Mouse (Mus musculus): Measurements from ENCODE around the gene Golga2. TPM values are rescaled to one million over a fixed set of nuclear protein-coding genes. Genes with fewer than 3 reads are reported as not detected.

The Golga2 gene
- polyA plus RNA-seq, 1 experiment: 36.0 TPM

DNA sequence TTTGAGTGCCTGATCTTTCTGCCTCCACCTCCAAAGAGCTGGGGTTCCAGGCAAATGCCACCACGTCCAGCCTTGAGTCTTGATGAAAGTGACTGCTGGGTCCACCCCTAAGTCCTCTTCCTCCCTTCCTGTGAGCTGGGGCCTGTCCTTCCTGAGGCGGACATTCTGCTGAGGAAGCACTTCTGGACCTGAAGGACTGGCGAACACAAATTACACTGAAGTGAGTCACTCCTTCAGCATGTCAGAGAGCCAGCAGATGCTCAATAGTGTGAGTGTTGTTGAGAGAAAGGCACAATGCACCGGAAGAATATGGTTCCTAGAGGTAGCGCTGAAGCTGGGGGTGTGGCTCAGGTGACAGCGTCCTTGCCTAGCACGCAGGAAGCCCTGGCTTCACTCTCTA lies 38.2 kb downstream of the Golga2 start:
- Histone ChIP-seq H3K36me3 (ENCODE audit: control insufficient read depth, insufficient read depth, low read length) (no peaks in the 10 kb centered on the region), H3K4me3 (ENCODE audit: control insufficient read depth, low read depth, low read length) (no peak overlapping the region), H3K27ac (ENCODE audit: control insufficient read depth, insufficient read depth, low read depth, low read length) (no peak overlapping the region), H3K27me3 (ENCODE audit: control insufficient read depth, insufficient read depth, low read length) (no peaks in the 10 kb centered on the region), H3K4me1 (ENCODE audit: control insufficient read depth, insufficient read depth, low read length) (no peaks in the 10 kb centered on the region)
- TF ChIP-seq CTCF (IDR thresholded peaks at IDR 0.05; ENCODE audit: control insufficient read depth, insufficient read depth, insufficient replicate concordance, low read depth, low read length): no peak
- TF ChIP-seq POLR2A (IDR thresholded peaks at IDR 0.05; ENCODE audit: control insufficient read depth, low read depth, low read length): no peak

DNA sequence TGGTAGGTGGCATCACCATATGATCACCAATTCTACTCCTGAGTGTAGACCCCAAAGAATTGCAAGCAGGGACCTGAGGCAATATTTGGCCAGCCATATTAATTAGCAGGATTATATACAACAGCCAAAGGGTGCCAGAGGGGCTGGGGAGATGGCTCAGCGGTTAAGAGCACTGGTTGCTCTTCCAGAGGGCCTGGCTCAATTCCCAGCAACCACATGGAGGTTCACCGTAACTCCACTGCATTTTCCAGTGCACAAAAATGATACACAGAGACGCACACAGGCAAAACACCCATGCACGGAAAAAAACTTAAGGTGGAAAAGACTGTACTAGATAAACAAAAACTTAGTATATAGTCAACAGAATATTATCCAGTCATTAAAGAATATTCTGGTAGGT lies 40.0 kb downstream of the Golga2 start:
- Histone ChIP-seq H3K27ac (ENCODE audit: control insufficient read depth, insufficient read depth, low read depth, low read length) (no peak overlapping the region), H3K4me1 (ENCODE audit: control insufficient read depth, insufficient read depth, low read length) (no peaks in the 10 kb centered on the region), H3K4me3 (ENCODE audit: control insufficient read depth, low read depth, low read length) (no peak overlapping the region), H3K27me3 (ENCODE audit: control insufficient read depth, insufficient read depth, low read length) (no peaks in the 10 kb centered on the region), H3K36me3 (ENCODE audit: control insufficient read depth, insufficient read depth, low read length) (no peaks in the 10 kb centered on the region)
- TF ChIP-seq CTCF (IDR thresholded peaks at IDR 0.05; ENCODE audit: control insufficient read depth, insufficient read depth, insufficient replicate concordance, low read depth, low read length): no peak
- no peak for TF ChIP-seq POLR2A (IDR thresholded peaks at IDR 0.05; ENCODE audit: control insufficient read depth, low read depth, low read length)

DNA sequence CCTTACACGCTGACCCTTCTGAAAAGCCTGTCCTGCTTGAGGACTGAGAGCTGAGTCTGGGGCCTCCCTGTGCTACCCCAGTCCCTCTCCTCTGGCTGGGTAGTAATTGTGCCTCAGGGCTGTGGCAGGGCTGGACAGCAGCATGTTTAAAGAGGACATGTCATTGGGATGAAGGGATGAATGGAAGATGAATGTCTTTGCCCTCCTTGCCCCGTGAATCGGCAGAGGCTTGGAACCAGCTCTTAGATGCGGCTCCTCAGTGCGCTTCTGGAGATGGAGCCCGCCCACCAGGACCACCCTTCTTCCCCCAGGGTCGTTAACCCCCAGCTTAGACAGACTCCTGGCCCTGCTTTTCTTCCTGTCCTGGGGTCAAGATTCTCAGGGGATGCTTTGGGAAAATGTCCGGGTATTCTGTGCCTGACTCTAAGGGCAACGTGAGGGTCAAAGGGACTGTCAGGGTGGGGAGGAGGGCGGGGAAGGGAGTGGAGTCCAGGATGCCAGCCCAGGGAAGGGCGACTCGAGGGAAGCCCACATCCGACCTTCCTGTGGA lies 41.8 kb downstream of the Golga2 start:
- TF ChIP-seq CTCF (IDR thresholded peaks at IDR 0.05; ENCODE audit: control insufficient read depth, insufficient read depth, insufficient replicate concordance, low read depth, low read length) (no peak), POLR2A (IDR thresholded peaks at IDR 0.05; ENCODE audit: control insufficient read depth, low read depth, low read length) (no peak)
- Histone ChIP-seq H3K27me3 (ENCODE audit: control insufficient read depth, insufficient read depth, low read length) (no peaks in the 10 kb centered on the region), H3K27ac (ENCODE audit: control insufficient read depth, insufficient read depth, low read depth, low read length) (no peak overlapping the region), H3K36me3 (ENCODE audit: control insufficient read depth, insufficient read depth, low read length) (no peaks in the 10 kb centered on the region), H3K4me1 (ENCODE audit: control insufficient read depth, insufficient read depth, low read length) (no peaks in the 10 kb centered on the region), H3K4me3 (ENCODE audit: control insufficient read depth, low read depth, low read length) (no peak overlapping the region)

DNA sequence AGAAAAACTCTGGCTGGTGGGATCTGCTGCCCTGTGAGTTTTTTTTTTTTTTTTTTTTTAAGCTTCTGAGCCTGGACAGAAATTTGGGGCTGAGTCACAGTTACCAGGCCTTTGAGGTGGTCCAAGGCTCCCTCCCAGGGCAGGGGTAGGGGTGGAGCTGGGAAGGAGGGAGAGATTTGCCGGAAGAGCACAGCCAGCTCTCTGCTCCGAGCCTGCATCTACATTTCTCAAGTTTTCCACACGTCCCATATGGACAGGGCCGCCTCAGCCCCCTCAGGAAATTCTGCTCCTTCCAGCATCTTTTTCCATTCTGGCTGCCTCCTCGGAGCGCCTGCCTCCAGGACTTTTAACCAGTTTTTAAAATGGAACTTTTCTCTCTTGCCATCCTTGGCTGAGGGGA lies 42.3 kb downstream of the Golga2 start:
- Histone ChIP-seq H3K4me3 (ENCODE audit: control insufficient read depth, low read depth, low read length) (no peak overlapping the region), H3K27ac (ENCODE audit: control insufficient read depth, insufficient read depth, low read depth, low read length) (no peak overlapping the region), H3K4me1 (ENCODE audit: control insufficient read depth, insufficient read depth, low read length) (no peaks in the 10 kb centered on the region), H3K36me3 (ENCODE audit: control insufficient read depth, insufficient read depth, low read length) (no peaks in the 10 kb centered on the region), H3K27me3 (ENCODE audit: control insufficient read depth, insufficient read depth, low read length) (no peaks in the 10 kb centered on the region)
- no peak for TF ChIP-seq POLR2A (IDR thresholded peaks at IDR 0.05; ENCODE audit: control insufficient read depth, low read depth, low read length)
- no peak for TF ChIP-seq CTCF (IDR thresholded peaks at IDR 0.05; ENCODE audit: control insufficient read depth, insufficient read depth, insufficient replicate concordance, low read depth, low read length)

DNA sequence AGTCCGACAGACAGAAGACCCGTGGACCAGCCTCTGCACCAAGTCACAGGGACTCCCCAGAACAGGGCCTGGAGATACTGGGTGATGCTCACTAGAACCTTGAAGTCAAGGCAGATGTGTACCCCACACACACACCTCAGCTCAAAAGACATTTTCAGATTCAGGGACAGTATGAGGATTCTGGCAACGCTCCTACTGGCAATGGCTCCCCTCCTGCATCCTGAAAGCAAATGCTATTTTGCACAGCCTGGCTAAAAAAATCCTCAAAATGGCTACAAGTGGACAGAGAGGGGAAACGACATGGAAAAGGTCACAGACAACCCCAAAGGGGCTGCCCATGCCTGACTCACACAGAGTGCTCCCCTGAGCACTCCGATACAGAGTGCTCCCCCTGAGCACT lies 45.0 kb downstream of the Golga2 start:
- TF ChIP-seq CTCF (IDR thresholded peaks at IDR 0.05; ENCODE audit: control insufficient read depth, insufficient read depth, insufficient replicate concordance, low read depth, low read length): no peak
- no peaks in the 10 kb centered on the region for H3K4me1 ChIP-seq (ENCODE audit: control insufficient read depth, insufficient read depth, low read length)
- no peak overlapping the region for H3K4me3 ChIP-seq (ENCODE audit: control insufficient read depth, low read depth, low read length)
- no peaks in the 10 kb centered on the region for H3K36me3 ChIP-seq (ENCODE audit: control insufficient read depth, insufficient read depth, low read length)
- no peaks in the 10 kb centered on the region for H3K27me3 ChIP-seq (ENCODE audit: control insufficient read depth, insufficient read depth, low read length)
- H3K27ac ChIP-seq (ENCODE audit: control insufficient read depth, insufficient read depth, low read depth, low read length): no peak overlapping the region

DNA sequence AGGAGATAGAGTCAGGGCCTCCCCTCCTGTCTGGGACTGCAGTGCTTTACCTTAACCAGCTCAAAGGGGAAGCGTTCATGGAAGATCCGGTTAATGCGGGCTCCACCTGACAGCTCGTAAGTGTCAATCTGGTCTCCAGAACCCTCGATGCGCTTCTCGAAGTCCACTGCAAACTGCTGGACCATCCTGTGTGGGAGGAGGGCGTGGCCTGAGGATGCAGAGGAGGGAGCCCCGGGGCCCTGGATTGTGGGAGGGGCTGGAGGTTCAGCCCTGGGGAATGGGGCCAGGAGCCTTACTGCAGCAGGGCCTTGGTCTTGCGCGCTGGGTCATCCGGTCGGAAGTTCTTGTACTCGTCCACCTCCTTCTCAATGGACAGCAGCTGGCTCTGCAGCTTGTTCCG lies 48.7 kb downstream of the Golga2 start:
- H3K36me3 ChIP-seq (ENCODE audit: control insufficient read depth, insufficient read depth, low read length): no peaks in the 10 kb centered on the region
- H3K27me3 ChIP-seq (ENCODE audit: control insufficient read depth, insufficient read depth, low read length): no peaks in the 10 kb centered on the region
- no peak overlapping the region for H3K27ac ChIP-seq (ENCODE audit: control insufficient read depth, insufficient read depth, low read depth, low read length)
- H3K4me1 ChIP-seq (ENCODE audit: control insufficient read depth, insufficient read depth, low read length): peaks cover 2% of the 10 kb centered on the region; the same call in 1 of the 2 replicates
- TF ChIP-seq POLR2A (IDR thresholded peaks at IDR 0.05; ENCODE audit: control insufficient read depth, low read depth, low read length) (no peak), CTCF (IDR thresholded peaks at IDR 0.05; ENCODE audit: control insufficient read depth, insufficient read depth, insufficient replicate concordance, low read depth, low read length) (no peak)
- H3K4me3 ChIP-seq (ENCODE audit: control insufficient read depth, low read depth, low read length): no peak overlapping the region

DNA sequence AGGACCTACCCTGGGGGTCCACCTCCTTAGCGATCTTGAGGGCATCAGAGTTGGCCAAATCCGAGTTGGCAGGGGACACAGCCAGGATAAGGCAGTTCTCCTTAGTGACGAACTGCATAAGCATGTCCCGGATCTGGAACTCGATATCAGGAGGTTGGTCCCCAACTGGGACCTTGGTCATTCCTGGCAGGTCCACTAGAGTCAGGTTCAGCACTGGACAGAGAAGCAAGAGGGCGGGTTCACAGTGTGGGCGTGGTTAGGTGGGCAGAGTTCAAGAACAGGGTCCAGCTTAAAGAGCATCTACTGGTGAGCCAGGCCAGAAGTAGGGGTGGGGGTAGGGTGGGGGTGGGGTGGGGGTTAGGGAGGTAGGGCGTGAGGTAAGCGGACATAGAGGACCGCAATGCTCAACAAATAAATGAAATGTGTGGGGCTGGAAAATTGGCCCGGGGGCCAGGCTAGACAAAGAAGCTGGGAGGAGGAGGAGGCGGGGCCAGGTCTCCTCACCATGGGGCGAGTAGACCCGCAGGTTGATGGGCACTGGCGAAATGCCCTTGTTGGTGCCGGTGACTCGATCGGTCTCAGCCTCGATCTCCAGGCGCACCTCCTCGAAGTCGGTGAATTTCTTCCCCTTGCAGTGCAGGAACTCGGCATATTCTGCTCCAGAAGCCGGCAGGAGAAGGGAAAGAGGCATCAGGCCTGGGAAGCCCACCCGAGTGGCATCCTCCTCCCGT lies 52.9 kb downstream of the Golga2 start:
- TF ChIP-seq POLR2A (IDR thresholded peaks at IDR 0.05; ENCODE audit: control insufficient read depth, low read depth, low read length) (no peak), CTCF (IDR thresholded peaks at IDR 0.05; ENCODE audit: control insufficient read depth, insufficient read depth, insufficient replicate concordance, low read depth, low read length) (no peak)
- no peak overlapping the region for H3K27ac ChIP-seq (ENCODE audit: control insufficient read depth, insufficient read depth, low read depth, low read length)
- H3K4me1 ChIP-seq (ENCODE audit: control insufficient read depth, insufficient read depth, low read length): peaks cover 7% of the 10 kb centered on the region
- no peaks in the 10 kb centered on the region for H3K36me3 ChIP-seq (ENCODE audit: control insufficient read depth, insufficient read depth, low read length)
- H3K4me3 ChIP-seq (ENCODE audit: control insufficient read depth, low read depth, low read length): no peak overlapping the region
- no peaks in the 10 kb centered on the region for H3K27me3 ChIP-seq (ENCODE audit: control insufficient read depth, insufficient read depth, low read length)
